Mouse (Mus musculus): ENCODE data around the gene Mroh2a. TPM values are rescaled to one million over a fixed set of nuclear protein-coding genes. Genes with fewer than 3 reads are reported as not detected.

Gene Mroh2a
- polyA plus RNA-seq, 1 experiment from 2014 or later = 0.88 TPM

DNA sequence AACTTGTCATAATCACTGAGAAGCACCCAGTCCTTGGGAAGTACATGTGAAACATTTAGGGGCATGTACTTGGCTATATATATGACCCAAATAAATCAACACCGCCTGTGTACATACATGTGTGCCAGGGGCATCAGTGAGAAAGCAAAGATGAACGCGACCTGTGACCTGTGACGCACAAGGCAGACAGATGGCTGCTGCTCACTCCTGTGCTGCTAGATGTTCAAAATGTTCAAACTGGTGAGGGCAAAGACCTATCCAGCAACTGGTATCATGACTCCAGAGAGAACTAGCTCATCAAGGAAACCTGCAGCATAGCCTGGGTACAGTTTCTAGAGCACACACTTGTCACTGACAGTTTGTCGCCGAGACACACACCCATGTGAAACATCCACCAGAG, 40.7 kb downstream of the Mroh2a start:
- Histone ChIP-seq H3K9ac (ENCODE audit: low read depth, low read length) (no peak overlapping the region), H3K36me3 (ENCODE audit: control insufficient read depth, insufficient read depth, low read length) (peaks cover 87% of the 10 kb centered on the region), H3K27me3 (replicated peaks; ENCODE audit: control insufficient read depth, insufficient read depth, low read length) (no peaks in the 10 kb centered on the region), H3K4me2 (ENCODE audit: low read depth, low read length) (no peak overlapping the region), H3K4me3 (ENCODE audit: low read length) (no peak overlapping the region), H3K27ac (ENCODE audit: low read length) (no peak overlapping the region), H3K4me1 (ENCODE audit: control insufficient read depth, insufficient read depth, low read length) (0 out of 2 replicates have a peak, but pooled peaks cover 2% of the 10 kb centered on the region), H3K9me3 (ENCODE audit: control insufficient read depth, low read length) (no peaks in the 10 kb centered on the region)
- ATAC-seq = no peak
- 94% methylated on average over 6 of the region's 6 CpGs for WGBS

DNA sequence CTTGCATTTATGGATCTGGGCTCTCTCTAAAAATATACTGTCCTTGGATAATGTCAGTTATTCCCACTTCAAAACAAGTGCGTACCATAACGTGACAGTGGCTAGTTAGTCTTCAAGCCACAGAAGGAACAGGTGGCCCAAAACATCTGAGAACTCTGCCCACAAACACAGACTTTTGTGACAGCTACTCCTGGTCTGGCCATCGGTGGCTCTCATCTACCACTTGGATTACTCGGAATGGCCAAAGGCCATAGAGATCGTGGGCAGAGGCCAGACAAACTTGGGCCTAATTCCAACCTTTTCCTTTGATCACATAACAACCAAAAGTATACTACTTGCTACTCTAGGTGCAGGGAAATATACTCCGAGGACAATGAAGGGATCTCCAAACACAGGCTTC, 41.3 kb downstream of the Mroh2a start:
- H3K4me3 ChIP-seq (ENCODE audit: low read length) = no peak overlapping the region
- peaks cover 86% of the 10 kb centered on the region for H3K36me3 ChIP-seq (ENCODE audit: control insufficient read depth, insufficient read depth, low read length)
- 87% methylated on average over 6 of the region's 6 CpGs for WGBS
- ATAC-seq = no peak
- H3K4me1 ChIP-seq (ENCODE audit: control insufficient read depth, insufficient read depth, low read length) = no peaks in the 10 kb centered on the region
- no peak overlapping the region for H3K27ac ChIP-seq (ENCODE audit: low read length)
- no peak overlapping the region for H3K4me2 ChIP-seq (ENCODE audit: low read depth, low read length)
- no peaks in the 10 kb centered on the region for H3K9me3 ChIP-seq (ENCODE audit: control insufficient read depth, low read length)
- H3K9ac ChIP-seq (ENCODE audit: low read depth, low read length) = no peak overlapping the region
- H3K27me3 ChIP-seq (replicated peaks; ENCODE audit: control insufficient read depth, insufficient read depth, low read length) = no peaks in the 10 kb centered on the region

DNA sequence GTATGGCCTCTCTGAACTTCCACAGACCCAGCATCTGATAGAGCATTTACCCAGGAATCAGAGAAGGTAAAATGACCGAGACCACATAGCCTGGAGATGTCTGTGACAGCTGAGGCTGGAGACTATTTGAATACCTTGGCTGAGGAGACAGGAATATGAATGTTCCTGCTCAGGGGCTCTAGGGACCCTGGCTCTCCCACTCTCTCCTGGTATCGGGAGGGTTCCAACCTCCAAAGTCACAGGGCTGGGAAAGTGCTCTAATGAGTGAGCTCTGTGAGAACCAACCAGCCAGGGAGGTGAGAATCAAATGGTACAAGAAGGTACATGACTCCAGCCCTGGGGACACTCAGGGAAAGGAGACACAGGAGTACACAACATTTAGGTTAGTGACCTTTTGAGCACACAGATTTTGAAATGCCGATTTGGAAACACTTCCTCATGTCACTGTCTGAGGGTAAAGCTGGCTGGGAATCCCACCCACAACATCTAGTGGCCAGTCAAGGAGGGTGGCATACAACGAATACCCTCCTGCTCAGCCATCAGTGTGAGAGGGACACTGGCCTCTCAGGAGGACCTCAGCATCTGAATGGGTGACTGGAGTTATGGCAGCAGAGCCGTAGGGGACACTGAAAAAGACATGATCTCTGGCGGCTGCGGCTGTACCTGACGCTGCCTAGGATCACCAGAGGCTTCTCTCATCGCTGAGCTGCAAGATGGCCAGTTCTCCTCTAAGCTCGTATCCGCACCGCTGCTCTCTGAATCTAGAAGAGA, 42.9 kb downstream of the Mroh2a start:
- H3K4me3 ChIP-seq (ENCODE audit: low read length) = no peak overlapping the region
- no peak overlapping the region for H3K27ac ChIP-seq (ENCODE audit: low read length)
- WGBS = 90% methylated on average over 12 of the region's 12 CpGs
- H3K9ac ChIP-seq (ENCODE audit: low read depth, low read length) = no peak overlapping the region
- no peaks in the 10 kb centered on the region for H3K27me3 ChIP-seq (replicated peaks; ENCODE audit: control insufficient read depth, insufficient read depth, low read length)
- H3K4me1 ChIP-seq (ENCODE audit: control insufficient read depth, insufficient read depth, low read length) = no peaks in the 10 kb centered on the region
- no peak for ATAC-seq
- H3K9me3 ChIP-seq (ENCODE audit: control insufficient read depth, low read length) = no peaks in the 10 kb centered on the region
- peaks cover 83% of the 10 kb centered on the region for H3K36me3 ChIP-seq (ENCODE audit: control insufficient read depth, insufficient read depth, low read length)
- no peak overlapping the region for H3K4me2 ChIP-seq (ENCODE audit: low read depth, low read length)

DNA sequence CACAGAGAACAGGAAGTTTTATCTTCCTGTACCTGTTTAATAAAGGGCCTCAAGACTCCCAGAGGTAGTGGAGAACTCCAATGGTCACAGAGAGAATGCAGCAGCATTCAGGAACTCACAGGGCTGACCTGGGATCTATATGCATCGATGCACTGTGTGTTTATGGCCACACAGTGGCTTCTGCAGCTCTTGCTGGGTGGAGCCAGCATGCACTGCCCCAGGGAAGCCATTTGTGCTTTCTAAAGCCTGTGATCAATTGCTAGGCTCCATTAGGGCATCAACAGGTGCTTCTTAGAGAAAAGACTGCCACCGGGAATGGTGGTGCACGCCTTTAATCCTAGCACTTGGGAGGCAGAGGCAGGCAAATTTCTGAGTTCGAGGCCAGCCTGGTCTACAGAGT, 46.1 kb downstream of the Mroh2a start:
- no peak overlapping the region for H3K4me2 ChIP-seq (ENCODE audit: low read depth, low read length)
- H3K36me3 ChIP-seq (ENCODE audit: control insufficient read depth, insufficient read depth, low read length) = peaks cover 55% of the 10 kb centered on the region
- H3K4me1 ChIP-seq (ENCODE audit: control insufficient read depth, insufficient read depth, low read length) = peaks cover 23% of the 10 kb centered on the region
- ATAC-seq = no peak
- H3K9ac ChIP-seq (ENCODE audit: low read depth, low read length) = no peak overlapping the region
- WGBS = 65% methylated on average over 4 of the region's 4 CpGs
- H3K27ac ChIP-seq (ENCODE audit: low read length) = no peak overlapping the region
- no peak overlapping the region for H3K4me3 ChIP-seq (ENCODE audit: low read length)
- H3K9me3 ChIP-seq (ENCODE audit: control insufficient read depth, low read length) = no peaks in the 10 kb centered on the region
- no peaks in the 10 kb centered on the region for H3K27me3 ChIP-seq (replicated peaks; ENCODE audit: control insufficient read depth, insufficient read depth, low read length)

DNA sequence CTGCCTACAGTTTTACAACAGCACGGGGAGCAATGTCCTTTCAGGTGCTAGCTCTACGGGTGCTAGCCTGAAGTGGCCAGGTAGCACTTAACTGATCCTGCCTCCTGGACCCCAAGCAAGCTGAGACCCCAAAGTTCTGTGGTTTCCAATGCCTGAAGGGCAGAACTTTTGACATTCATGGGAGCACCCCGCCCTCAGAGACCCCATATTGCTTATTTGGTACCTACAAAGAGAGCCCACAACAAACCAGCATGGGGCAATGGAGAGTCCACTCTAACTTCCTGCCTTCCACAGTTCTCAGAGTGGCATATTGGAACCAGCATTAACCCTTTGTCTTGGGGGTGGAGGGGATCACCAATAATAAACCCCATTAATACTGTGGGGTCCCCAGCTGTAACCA, 46.5 kb downstream of the Mroh2a start:
- no peak for ATAC-seq
- no peaks in the 10 kb centered on the region for H3K9me3 ChIP-seq (ENCODE audit: control insufficient read depth, low read length)
- H3K27ac ChIP-seq (ENCODE audit: low read length) = no peak overlapping the region
- H3K4me2 ChIP-seq (ENCODE audit: low read depth, low read length) = no peak overlapping the region
- no peak overlapping the region for H3K4me3 ChIP-seq (ENCODE audit: low read length)
- H3K4me1 ChIP-seq (ENCODE audit: control insufficient read depth, insufficient read depth, low read length) = peaks cover 28% of the 10 kb centered on the region
- peaks cover 50% of the 10 kb centered on the region for H3K36me3 ChIP-seq (ENCODE audit: control insufficient read depth, insufficient read depth, low read length)
- no peak overlapping the region for H3K9ac ChIP-seq (ENCODE audit: low read depth, low read length)
- no peaks in the 10 kb centered on the region for H3K27me3 ChIP-seq (replicated peaks; ENCODE audit: control insufficient read depth, insufficient read depth, low read length)
- WGBS = 94% methylated on average over 3 of the region's 3 CpGs

DNA sequence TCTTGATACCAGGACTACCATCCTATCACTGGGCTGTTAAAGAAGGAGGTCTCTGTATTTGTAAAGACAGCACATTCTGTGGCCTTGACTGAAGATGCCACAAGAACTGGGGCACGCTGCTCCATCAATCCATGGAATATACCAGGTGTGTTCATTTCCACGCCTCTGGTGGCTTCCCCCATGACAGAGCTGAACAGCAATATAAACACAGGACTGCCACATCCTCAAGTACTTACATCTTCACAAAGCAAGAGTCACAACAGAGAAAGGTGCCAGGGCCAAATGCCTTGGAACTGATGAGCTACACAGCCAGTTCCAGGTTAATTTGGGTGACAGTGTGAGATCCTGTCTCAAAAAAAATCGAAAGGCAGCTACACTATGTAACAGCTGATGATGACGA, 47.0 kb downstream of the Mroh2a start:
- Histone ChIP-seq H3K9ac (ENCODE audit: low read depth, low read length) (no peak overlapping the region), H3K27ac (ENCODE audit: low read length) (no peak overlapping the region), H3K27me3 (replicated peaks; ENCODE audit: control insufficient read depth, insufficient read depth, low read length) (no peaks in the 10 kb centered on the region), H3K9me3 (ENCODE audit: control insufficient read depth, low read length) (no peaks in the 10 kb centered on the region), H3K36me3 (ENCODE audit: control insufficient read depth, insufficient read depth, low read length) (peaks cover 45% of the 10 kb centered on the region), H3K4me2 (ENCODE audit: low read depth, low read length) (no peak overlapping the region), H3K4me1 (ENCODE audit: control insufficient read depth, insufficient read depth, low read length) (peaks cover 29% of the 10 kb centered on the region), H3K4me3 (ENCODE audit: low read length) (no peak overlapping the region)
- no peak for ATAC-seq
- WGBS = 83% methylated on average over 4 of the region's 4 CpGs

DNA sequence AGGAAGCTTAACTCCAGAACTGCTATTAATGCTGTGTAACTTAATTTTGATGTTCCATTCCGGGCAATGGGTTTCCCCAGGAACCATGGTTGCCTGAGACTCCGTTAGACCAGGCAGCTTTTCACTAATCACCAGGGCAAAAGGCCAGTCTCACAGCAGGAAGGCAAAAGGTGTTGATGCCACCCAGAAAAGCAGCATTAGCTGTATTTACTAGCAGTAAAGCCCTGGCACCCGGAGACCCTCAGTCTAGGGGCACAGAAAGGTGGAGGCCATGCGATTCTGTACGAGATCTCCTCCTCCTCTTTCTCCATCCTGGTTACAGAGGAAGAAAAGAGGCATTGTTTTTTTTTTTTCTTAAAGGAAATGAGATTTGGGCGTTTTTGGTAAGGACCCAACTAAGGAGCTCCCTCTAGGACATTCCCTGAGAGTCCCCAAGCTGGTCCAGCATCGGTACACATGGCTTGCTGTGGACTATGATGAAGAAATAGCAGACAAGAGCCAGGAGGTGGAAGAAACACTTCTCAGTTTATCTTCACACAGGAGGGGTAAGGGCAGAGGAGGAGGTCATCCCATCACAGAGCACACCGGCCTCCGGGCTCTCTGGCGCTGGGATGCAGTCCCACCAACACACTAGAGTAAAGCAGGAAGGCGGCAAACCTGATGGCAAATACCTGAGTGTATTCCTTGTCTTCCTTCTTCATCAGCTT, 47.7 kb downstream of the Mroh2a start:
- H3K27me3 ChIP-seq (replicated peaks; ENCODE audit: control insufficient read depth, insufficient read depth, low read length) = no peaks in the 10 kb centered on the region
- no peak overlapping the region for H3K27ac ChIP-seq (ENCODE audit: low read length)
- no peak overlapping the region for H3K9ac ChIP-seq (ENCODE audit: low read depth, low read length)
- WGBS = 73% methylated on average over 11 of the region's 11 CpGs
- H3K4me2 ChIP-seq (ENCODE audit: low read depth, low read length) = no peak overlapping the region
- peaks cover 38% of the 10 kb centered on the region for H3K36me3 ChIP-seq (ENCODE audit: control insufficient read depth, insufficient read depth, low read length)
- H3K4me3 ChIP-seq (ENCODE audit: low read length) = no peak overlapping the region
- ATAC-seq = no peak
- H3K9me3 ChIP-seq (ENCODE audit: control insufficient read depth, low read length) = no peaks in the 10 kb centered on the region
- peaks cover 29% of the 10 kb centered on the region for H3K4me1 ChIP-seq (ENCODE audit: control insufficient read depth, insufficient read depth, low read length)

DNA sequence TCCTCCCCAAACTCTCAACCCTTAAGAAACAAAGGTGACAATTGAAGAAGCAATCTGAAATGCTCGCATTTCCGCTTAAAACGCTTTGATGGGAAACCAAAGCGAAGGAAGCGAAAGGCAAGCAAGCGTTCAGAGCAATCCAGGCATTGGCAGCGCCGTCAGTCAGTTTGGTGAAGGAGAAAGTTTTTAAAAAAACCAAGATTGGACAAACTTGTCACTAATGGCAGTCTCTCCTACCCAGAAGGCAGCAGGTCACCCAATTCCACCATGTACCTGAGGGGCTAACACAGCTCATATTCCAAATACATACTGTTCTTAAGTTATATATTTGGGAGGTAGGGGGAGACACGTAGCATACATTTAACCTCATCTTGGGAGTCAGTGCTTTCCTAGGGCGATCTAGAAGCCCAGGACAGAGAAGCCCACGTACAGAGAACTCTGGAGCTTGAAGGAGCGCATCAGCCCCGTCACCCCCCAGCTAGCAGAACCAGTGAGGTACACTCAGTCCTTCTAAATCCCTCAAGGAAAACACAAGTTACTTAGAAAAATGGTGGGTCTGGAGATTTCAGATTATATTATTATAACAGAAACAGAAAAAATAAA, 48.4 kb downstream of the Mroh2a start:
- no peak for ATAC-seq
- H3K4me3 ChIP-seq (ENCODE audit: low read length) = peak overlapping the region; percentile 57; the same call in 1 of the 2 replicates
- H3K27me3 ChIP-seq (replicated peaks; ENCODE audit: control insufficient read depth, insufficient read depth, low read length) = no peaks in the 10 kb centered on the region
- H3K9me3 ChIP-seq (ENCODE audit: control insufficient read depth, low read length) = no peaks in the 10 kb centered on the region
- H3K4me2 ChIP-seq (ENCODE audit: low read depth, low read length) = peak overlapping the region; percentile 62
- H3K27ac ChIP-seq (ENCODE audit: low read length) = no peak overlapping the region
- H3K4me1 ChIP-seq (ENCODE audit: control insufficient read depth, insufficient read depth, low read length) = peaks cover 29% of the 10 kb centered on the region
- 69% methylated on average over 13 of the region's 13 CpGs for WGBS
- H3K9ac ChIP-seq (ENCODE audit: low read depth, low read length) = 0 out of 2 replicates have a peak overlapping the region, but pooled peaks have one; percentile 79
- H3K36me3 ChIP-seq (ENCODE audit: control insufficient read depth, insufficient read depth, low read length) = peaks cover 33% of the 10 kb centered on the region

DNA sequence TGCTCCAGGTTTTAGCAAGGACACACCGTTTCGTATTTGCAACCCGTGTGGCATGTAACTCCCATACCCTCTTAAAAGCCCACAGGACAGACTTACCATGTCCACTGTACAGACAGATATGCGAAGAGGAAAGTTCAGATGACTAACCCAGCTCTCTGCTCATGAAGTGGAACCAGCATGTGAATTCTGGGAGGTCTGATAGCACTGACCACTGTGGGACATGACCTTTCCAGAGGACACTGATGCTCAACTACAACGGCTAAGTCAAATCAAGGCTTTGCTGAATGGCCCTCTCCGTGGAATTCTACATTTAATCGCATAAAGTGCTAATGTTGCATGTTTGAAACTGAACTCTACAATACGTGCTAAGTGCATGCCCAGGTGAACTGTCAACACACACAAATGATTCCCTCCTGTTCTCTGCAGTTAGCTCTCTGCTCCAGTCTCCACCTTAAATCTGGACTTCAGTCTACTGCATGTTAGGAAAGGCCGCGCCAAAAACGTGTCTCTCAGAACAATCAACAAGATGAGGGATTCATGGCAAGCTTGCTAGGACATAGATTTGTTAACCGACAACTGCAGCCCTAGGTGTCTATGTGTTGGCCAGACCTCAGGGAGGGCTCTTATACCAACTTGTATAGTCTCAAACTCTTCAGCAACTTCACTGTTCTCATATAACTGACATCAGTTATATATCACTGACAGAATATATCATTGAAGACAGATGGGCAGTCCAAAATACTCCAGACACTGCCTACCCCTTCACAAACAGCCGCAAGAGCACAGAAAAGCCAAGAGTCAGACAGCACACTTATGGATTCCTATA, 49.1 kb downstream of the Mroh2a start:
- Histone ChIP-seq H3K4me3 (ENCODE audit: low read length) (peak overlapping the region; percentile 57), H3K9ac (ENCODE audit: low read depth, low read length) (peak overlapping the region; percentile 79), H3K4me1 (ENCODE audit: control insufficient read depth, insufficient read depth, low read length) (peaks cover 32% of the 10 kb centered on the region), H3K4me2 (ENCODE audit: low read depth, low read length) (peak overlapping the region; percentile 62), H3K27me3 (replicated peaks; ENCODE audit: control insufficient read depth, insufficient read depth, low read length) (no peaks in the 10 kb centered on the region), H3K36me3 (ENCODE audit: control insufficient read depth, insufficient read depth, low read length) (peaks cover 33% of the 10 kb centered on the region), H3K27ac (ENCODE audit: low read length) (peak overlapping the region; percentile 84; the same call in 1 of the 2 replicates), H3K9me3 (ENCODE audit: control insufficient read depth, low read length) (no peaks in the 10 kb centered on the region)
- no peak for ATAC-seq
- WGBS = 61% methylated on average over 13 of the region's 13 CpGs

Data from intestine, embryonic 16.5 days (tissue).